Mouse (Mus musculus) heart, embryonic 13.5 days (tissue): ENCODE measurements around the gene Gab2. TPM values are rescaled to one million over a fixed set of nuclear protein-coding genes. Genes with fewer than 3 reads are reported as not detected.
"Not testable (repeated sequence)": the region's sequence is repeated elsewhere in the genome, so short reads cannot be mapped to it uniquely, and the experiment has no call there.

Source experiments
- ATAC-seq: fragments of 200-750 bp; cut with Nextera tagmentation; 2 replicates; pipeline ENCODE4 v1.8.0; 2017; ENCODE audit warnings: moderate TSS enrichment; ENCODE audit not compliant: insufficient number of reproducible peaks, low FRiP score, low TSS enrichment; ENCODE audit errors: extremely low read depth
- H3K27ac ChIP-seq: fragments of 300-500 bp; sonication (generic); replicated peaks from 2 replicates; pipeline ENCODE4 v1.5.1; 2015; ENCODE audit warnings: moderate library complexity, mild to moderate bottlenecking, inconsistent platforms
- H3K27me3 ChIP-seq: fragments of 300-500 bp; sonication (generic); replicated peaks from 2 replicates; pipeline ENCODE4 v1.6.1; 2015; ENCODE audit warnings: mild to moderate bottlenecking, inconsistent platforms
- H3K36me3 ChIP-seq: fragments of 300-500 bp; sonication (generic); 2 replicates; pipeline ENCODE4 v1.6.1; 2015; ENCODE audit warnings: mild to moderate bottlenecking, inconsistent platforms
- H3K4me1 ChIP-seq: fragments of 300-500 bp; sonication (generic); 2 replicates; pipeline ENCODE4 v1.6.1; 2015; ENCODE audit warnings: inconsistent platforms
- H3K4me2 ChIP-seq: fragments of 300-500 bp; sonication (generic); 2 replicates; pipeline ENCODE4 v1.6.1; 2015; ENCODE audit warnings: inconsistent platforms, mild to moderate bottlenecking, moderate library complexity
- H3K4me3 ChIP-seq: fragments of 300-500 bp; sonication (generic); 2 replicates; pipeline ENCODE4 v1.5.1; 2015; ENCODE audit warnings: moderate library complexity, mild to moderate bottlenecking, inconsistent platforms
- H3K9ac ChIP-seq: fragments of 300-500 bp; sonication (generic); 2 replicates; pipeline ENCODE4 v1.6.1; 2015; ENCODE audit warnings: inconsistent platforms, mild to moderate bottlenecking, moderate library complexity
- H3K9me3 ChIP-seq: fragments of 300-500 bp; sonication (generic); 2 replicates; pipeline ENCODE4 v1.6.1; 2016; ENCODE audit warnings: inconsistent platforms
- WGBS: fragments of 180-500 bp; shearing (Covaris S2); methylation state at CpG from one replicate; pipeline ENCODE4 v1.1.7; 2015; ENCODE audit warnings: mixed read lengths; 5-methylcytosine and 5-hydroxymethylcytosine counted together
- polyA plus RNA-seq: library from polyadenylated mRNA; unstranded; fragments of >200 nt; fragmentation: Nextera tagmentation; extraction: Ambion mirVana; gene quantifications from 2 replicates; pipeline ENCODE4 v1.2.1, GENCODE M21; 2015

The Gab2 gene
- polyA plus RNA-seq, 1 experiment from 2014 or later = 7.1 TPM

- H3K27ac ChIP-seq = no peak overlapping the region
- H3K27me3 ChIP-seq = no peaks in the 10 kb centered on the region
- 74% methylated on average over 2 of the region's 2 CpGs for WGBS
- no peak for ATAC-seq
- no peak overlapping the region for H3K9ac ChIP-seq
- H3K4me3 ChIP-seq = no peak overlapping the region
- H3K4me2 ChIP-seq = no peak overlapping the region
- no peaks in the 10 kb centered on the region for H3K36me3 ChIP-seq
- H3K9me3 ChIP-seq = no peaks in the 10 kb centered on the region
- H3K4me1 ChIP-seq = peaks cover 13% of the 10 kb centered on the region
These were observed 122.5 kb downstream of the Gab2 start for GRCm38 (mm10) chr7:97203907-97204306.

DNA sequence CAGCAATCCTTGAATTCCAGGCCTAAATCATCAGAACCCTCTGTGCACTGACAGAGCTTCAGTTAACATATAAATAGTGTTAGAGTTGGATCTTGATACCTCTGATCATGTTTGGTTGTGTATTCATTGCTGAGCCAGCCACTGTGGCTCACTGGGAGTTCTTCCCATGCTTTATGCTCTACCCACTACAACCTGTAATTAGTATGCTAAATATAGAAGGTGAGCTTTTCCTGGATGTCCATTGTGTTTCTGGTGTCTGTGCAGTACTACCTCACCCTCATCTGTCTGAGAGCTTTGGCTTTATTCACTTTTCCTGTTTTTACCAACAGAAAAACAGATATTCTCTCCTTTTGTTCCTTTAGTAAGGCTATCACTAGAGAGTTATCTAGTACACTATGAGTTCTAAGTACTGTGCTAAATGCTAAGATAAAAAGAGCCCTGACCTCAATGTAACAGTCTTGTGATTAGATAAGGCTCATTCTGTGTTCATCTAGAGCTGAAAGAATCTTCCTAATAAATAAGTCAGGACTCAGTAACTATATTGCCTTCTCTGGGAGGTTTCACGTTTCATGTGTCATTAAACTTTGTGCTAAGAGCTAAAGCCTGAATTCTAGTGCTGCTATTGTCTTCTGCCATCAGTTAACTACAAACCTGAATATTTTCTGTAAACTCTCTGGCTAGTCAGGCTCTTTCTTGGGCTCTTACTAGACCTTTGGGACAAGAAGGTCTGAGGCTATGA lies 127.6 kb downstream of the Gab2 start:
- no peak for ATAC-seq
- no peaks in the 10 kb centered on the region for H3K36me3 ChIP-seq
- no peak overlapping the region for H3K4me3 ChIP-seq
- no peaks in the 10 kb centered on the region for H3K9me3 ChIP-seq
- H3K27me3 ChIP-seq = no peaks in the 10 kb centered on the region
- no peak overlapping the region for H3K4me2 ChIP-seq
- H3K4me1 ChIP-seq = peaks cover 28% of the 10 kb centered on the region
- no peak overlapping the region for H3K9ac ChIP-seq
- WGBS = 32% methylated on average over 1 of the region's 1 CpGs
- H3K27ac ChIP-seq = peak overlapping the region; percentile 48

DNA sequence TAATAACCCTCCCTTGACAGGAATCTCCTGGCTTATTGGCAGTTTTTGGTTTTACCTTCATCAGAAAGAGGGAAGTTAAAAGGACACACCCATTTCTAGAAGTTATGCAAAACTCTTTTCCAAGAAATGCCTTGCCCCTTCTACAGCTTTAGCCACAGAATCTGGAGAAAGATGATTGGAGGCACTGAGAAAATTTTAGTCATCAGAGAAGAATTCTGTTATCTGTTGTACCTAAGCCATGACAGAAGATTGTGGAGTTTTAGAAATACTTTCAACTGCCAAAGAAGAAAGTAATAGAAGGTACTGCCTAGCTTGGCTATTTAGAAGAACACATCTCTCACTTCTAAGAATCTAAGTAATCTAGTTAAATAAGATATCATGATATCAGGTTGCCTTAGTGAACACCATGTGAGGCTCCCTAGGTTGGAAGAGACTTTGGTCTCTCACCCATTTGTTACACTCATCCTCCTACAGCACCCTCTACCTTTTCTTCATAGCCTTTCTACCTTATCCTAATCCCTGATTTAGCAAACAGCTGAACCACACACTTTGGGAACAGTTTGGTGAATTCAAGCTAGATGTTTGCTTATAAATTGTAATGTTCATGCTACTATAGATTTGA lies 128.8 kb downstream of the Gab2 start:
- Histone ChIP-seq H3K4me2 (no peak overlapping the region), H3K27me3 (no peaks in the 10 kb centered on the region), H3K4me1 (peaks cover 28% of the 10 kb centered on the region), H3K36me3 (no peaks in the 10 kb centered on the region), H3K4me3 (no peak overlapping the region), H3K9me3 (no peaks in the 10 kb centered on the region), H3K27ac (no peak overlapping the region), H3K9ac (no peak overlapping the region)
- ATAC-seq = no peak

- no peak for ATAC-seq
- WGBS = 74% methylated on average over 4 of the region's 4 CpGs
These were observed 129.7 kb downstream of the Gab2 start for GRCm38 (mm10) chr7:97211117-97211516.

DNA sequence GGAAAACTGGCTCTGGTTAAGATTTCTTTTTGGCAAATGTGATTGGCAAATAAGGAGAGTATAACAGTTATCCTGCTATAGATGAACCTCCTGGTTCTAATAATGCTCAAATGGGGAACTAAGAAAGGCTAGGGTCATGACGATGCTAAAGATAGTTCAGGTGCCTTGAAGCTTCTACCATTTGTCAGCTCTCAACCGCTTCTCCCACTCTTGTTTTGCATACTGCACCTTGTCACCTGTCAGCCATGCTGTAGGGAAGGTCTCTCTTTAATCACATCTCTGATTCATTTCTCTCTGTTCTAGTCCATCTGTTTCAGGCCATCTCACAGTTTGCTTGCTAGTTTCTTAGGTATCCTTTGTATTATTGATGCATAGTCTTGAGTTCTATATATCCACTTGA lies 142.4 kb downstream of the Gab2 start:
- Histone ChIP-seq H3K27me3 (no peaks in the 10 kb centered on the region), H3K4me2 (no peak overlapping the region), H3K4me3 (no peak overlapping the region), H3K27ac (no peak overlapping the region), H3K9ac (no peak overlapping the region), H3K4me1 (no peaks in the 10 kb centered on the region), H3K9me3 (no peaks in the 10 kb centered on the region), H3K36me3 (peaks cover 23% of the 10 kb centered on the region)
- 70% methylated on average over 2 of the region's 2 CpGs for WGBS
- ATAC-seq = no peak

More at GRCm38 (mm10) chr7:97211117-97211516, 129.7 kb downstream of the Gab2 start:
- no peaks in the 10 kb centered on the region for H3K9me3 ChIP-seq
- no peak overlapping the region for H3K4me3 ChIP-seq
- no peaks in the 10 kb centered on the region for H3K36me3 ChIP-seq
- H3K27me3 ChIP-seq = no peaks in the 10 kb centered on the region
- H3K9ac ChIP-seq = no peak overlapping the region
- no peak overlapping the region for H3K27ac ChIP-seq
- no peak overlapping the region for H3K4me2 ChIP-seq
- peaks cover 28% of the 10 kb centered on the region for H3K4me1 ChIP-seq

DNA sequence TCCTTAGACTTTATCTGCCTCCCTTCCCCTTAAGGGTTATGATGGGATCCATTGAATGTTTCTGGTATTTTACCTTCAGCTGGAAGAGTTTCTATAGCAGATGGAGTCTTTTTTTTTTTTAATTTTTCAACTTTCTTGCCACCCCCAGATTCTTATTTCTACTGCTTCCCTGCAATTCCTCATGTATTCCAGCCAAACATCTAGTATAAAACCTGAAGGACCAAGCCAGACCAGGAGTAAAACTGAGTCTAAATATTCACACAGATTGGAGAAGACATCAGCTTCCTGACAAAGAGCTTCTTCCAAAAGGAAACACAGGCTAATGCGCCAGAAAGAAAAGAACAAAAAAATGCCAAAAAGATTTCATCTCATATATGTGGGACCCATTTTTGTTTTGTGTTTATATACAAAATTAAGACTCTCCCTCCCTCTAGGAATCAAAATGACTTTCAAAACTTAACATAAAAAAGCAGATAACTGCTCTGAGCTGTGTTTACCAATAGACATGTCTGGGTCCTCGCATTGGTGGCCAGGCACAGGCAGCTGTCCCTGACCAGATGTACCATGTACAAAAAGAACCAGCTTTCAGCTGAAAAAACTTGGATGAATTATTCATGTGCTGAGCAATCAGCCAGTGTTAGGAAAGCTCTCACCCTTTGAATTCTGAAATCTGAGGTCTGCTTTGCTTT lies 164.0 kb downstream of the Gab2 start:
- H3K4me2 ChIP-seq = no peak overlapping the region
- no peak overlapping the region for H3K4me3 ChIP-seq

GRCm38 (mm10) chr7:97245950-97246578 lies 164.7 kb downstream of the Gab2 start:
- not testable (repeated sequence) for H3K9ac ChIP-seq, H3K36me3 ChIP-seq, ATAC-seq, H3K4me2 ChIP-seq, H3K4me3 ChIP-seq, H3K27me3 ChIP-seq, H3K9me3 ChIP-seq
- H3K4me1 ChIP-seq = peaks cover 20% of the 10 kb centered on the region
- 68% methylated on average over 2 of the region's 2 CpGs for WGBS
- 0 out of 2 replicates have a peak overlapping the region, but pooled peaks have one; percentile 71 for H3K27ac ChIP-seq

More for the DNA sequence above, 164.0 kb downstream of the Gab2 start:
- ATAC-seq = no peak
- Histone ChIP-seq H3K4me1 (peaks cover 20% of the 10 kb centered on the region), H3K27ac (no peak overlapping the region), H3K36me3 (no peaks in the 10 kb centered on the region), H3K9ac (no peak overlapping the region), H3K9me3 (no peaks in the 10 kb centered on the region), H3K27me3 (no peaks in the 10 kb centered on the region)
- 80% methylated on average over 2 of the region's 2 CpGs for WGBS

GRCm38 (mm10) chr7:97247661-97248060 lies 166.3 kb downstream of the Gab2 start:
- Histone ChIP-seq H3K9me3 (no peaks in the 10 kb centered on the region), H3K4me2 (no peak overlapping the region), H3K4me1 (peaks cover 25% of the 10 kb centered on the region), H3K27me3 (no peaks in the 10 kb centered on the region), H3K36me3 (no peaks in the 10 kb centered on the region), H3K27ac (peak overlapping the region; percentile 71), H3K9ac (no peak overlapping the region; the same call in 1 of the 2 replicates), H3K4me3 (no peak overlapping the region)
- no peak for ATAC-seq
- WGBS = 76% methylated on average over 1 of the region's 1 CpGs

GRCm38 (mm10) chr7:97248136-97248535 lies 166.8 kb downstream of the Gab2 start:
- Histone ChIP-seq H3K27me3 (no peaks in the 10 kb centered on the region), H3K4me1 (peaks cover 25% of the 10 kb centered on the region), H3K4me2 (no peak overlapping the region), H3K36me3 (no peaks in the 10 kb centered on the region), H3K27ac (peak overlapping the region; percentile 71), H3K4me3 (no peak overlapping the region), H3K9ac (no peak overlapping the region), H3K9me3 (no peaks in the 10 kb centered on the region)
- no peak for ATAC-seq
- WGBS = 59% methylated on average over 5 of the region's 5 CpGs

DNA sequence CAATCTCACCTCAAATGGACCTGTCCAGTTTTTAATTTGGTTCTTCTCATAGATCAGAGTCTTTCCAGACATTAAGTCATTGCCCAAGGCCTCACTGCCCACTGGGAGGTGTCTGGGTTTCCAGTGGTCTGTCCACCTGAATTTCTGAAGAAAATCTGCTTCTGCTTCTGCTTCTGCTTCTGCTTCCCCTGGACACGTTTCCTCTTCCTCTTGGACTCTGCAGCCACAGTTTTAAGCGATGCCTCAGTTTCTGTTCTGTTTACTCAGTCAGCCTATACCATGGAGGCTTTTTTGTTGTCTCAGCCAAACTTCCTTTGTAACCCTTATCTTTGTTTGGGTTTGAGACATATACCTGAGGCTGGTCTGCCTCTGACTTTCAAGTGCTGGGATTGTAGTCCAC lies 170.3 kb downstream of the Gab2 start:
- Histone ChIP-seq H3K9me3 (no peaks in the 10 kb centered on the region), H3K4me3 (no peak overlapping the region), H3K27me3 (no peaks in the 10 kb centered on the region), H3K27ac (0 out of 2 replicates have a peak overlapping the region, but pooled peaks have one; percentile 5), H3K9ac (no peak overlapping the region), H3K4me1 (peaks cover 20% of the 10 kb centered on the region), H3K4me2 (no peak overlapping the region), H3K36me3 (no peaks in the 10 kb centered on the region)
- no peak for ATAC-seq
- WGBS = 60% methylated on average over 2 of the region's 2 CpGs

GRCm38 (mm10) chr7:97262541-97262940 lies 181.2 kb downstream of the Gab2 start:
- no peaks in the 10 kb centered on the region for H3K9me3 ChIP-seq
- ATAC-seq = no peak
- no peak overlapping the region for H3K4me3 ChIP-seq
- 42% methylated on average over 1 of the region's 1 CpGs for WGBS
- peak overlapping the region; percentile 65 for H3K27ac ChIP-seq
- H3K9ac ChIP-seq = no peak overlapping the region
- no peaks in the 10 kb centered on the region for H3K27me3 ChIP-seq
- peaks cover 9% of the 10 kb centered on the region for H3K4me1 ChIP-seq
- H3K4me2 ChIP-seq = no peak overlapping the region
- H3K36me3 ChIP-seq = no peaks in the 10 kb centered on the region
